Mouse (Mus musculus) myocyte (in vitro differentiated cells): Measurements from ENCODE around the gene Nt5c2. TPM values are rescaled to one million over a fixed set of nuclear protein-coding genes. Genes with fewer than 3 reads are reported as not detected.

ENCODE experiments used
- H3K27me3 ChIP-seq: one replicate; pipeline ENCODE4 v1.6.1; 2011; ENCODE audit not compliant: control insufficient read depth, insufficient read depth, insufficient read length
- H3K36me3 ChIP-seq: one replicate; pipeline ENCODE4 v1.6.1; 2011; ENCODE audit not compliant: control insufficient read depth, insufficient read depth
- H3K4me2 ChIP-seq: one replicate; pipeline ENCODE4 v1.6.1; 2011; ENCODE audit warnings: low read depth, control low read depth
- H3K4me3 ChIP-seq: one replicate; pipeline ENCODE4 v1.5.1; 2011; ENCODE audit warnings: mild to moderate bottlenecking, control low read depth, moderate library complexity
- H3K79me2 ChIP-seq: one replicate; pipeline ENCODE4 v1.6.1; 2011; ENCODE audit not compliant: control insufficient read depth, insufficient read depth
- H3ac ChIP-seq: one replicate; pipeline ENCODE4 v1.6.1; 2011; ENCODE audit not compliant: control insufficient read depth, insufficient read length
- CEBPB ChIP-seq: IDR thresholded peaks from 2 replicates; pipeline ENCODE4 v1.6.1; 2011; ENCODE audit warnings: mild to moderate bottlenecking, moderate library complexity; ENCODE audit not compliant: poor library complexity, insufficient read depth, severe bottlenecking
- E2F4 ChIP-seq: IDR thresholded peaks from one replicate; pipeline ENCODE4 v1.6.1; 2011; ENCODE audit warnings: mild to moderate bottlenecking, control low read depth, moderate library complexity; ENCODE audit not compliant: insufficient read depth
- MAX ChIP-seq: IDR thresholded peaks from one replicate; pipeline ENCODE4 v1.6.1; 2011; ENCODE audit warnings: low read depth, mild to moderate bottlenecking, control low read depth
- MYOD1 ChIP-seq, 3 experiments: IDR thresholded peaks; one replicate each; pipeline ENCODE4 v1.6.1; 2011; ENCODE audit warnings: control low read depth in 2 of 3, low read depth in 2 of 3, mild to moderate bottlenecking in 2 of 3, moderate library complexity in 1 of 3; ENCODE audit not compliant: insufficient read length in 2 of 3, control insufficient read depth in 1 of 3
- MYOG ChIP-seq, 3 experiments: IDR thresholded peaks; one replicate each; pipeline ENCODE4 v1.6.1; 2011; ENCODE audit warnings: control low read depth in 2 of 3, low read depth in 2 of 3, mild to moderate bottlenecking in 2 of 3; ENCODE audit not compliant: insufficient read length in 2 of 3, control insufficient read depth in 1 of 3, insufficient read depth in 1 of 3
- POLR2A ChIP-seq: IDR thresholded peaks from one replicate; pipeline ENCODE4 v1.6.1; 2011; ENCODE audit warnings: low read depth, mild to moderate bottlenecking, control low read depth, moderate library complexity; ENCODE audit not compliant: insufficient read length
- POLR2AphosphoS2 ChIP-seq: IDR thresholded peaks from one replicate; pipeline ENCODE4 v1.6.1; 2011; ENCODE audit warnings: low read depth, control low read depth; ENCODE audit not compliant: insufficient read length
- REST ChIP-seq: IDR thresholded peaks from one replicate; pipeline ENCODE4 v1.6.1; 2011; ENCODE audit warnings: mild to moderate bottlenecking, control low read depth, moderate library complexity; ENCODE audit not compliant: insufficient read depth, insufficient read length
- SRF ChIP-seq: IDR thresholded peaks from one replicate; pipeline ENCODE4 v1.6.1; 2011; ENCODE audit warnings: low read depth; ENCODE audit not compliant: control insufficient read depth, insufficient read length
- TCF12 ChIP-seq: IDR thresholded peaks from one replicate; pipeline ENCODE4 v1.6.1; 2011; ENCODE audit warnings: mild to moderate bottlenecking, control low read depth; ENCODE audit not compliant: poor library complexity, insufficient read depth, severe bottlenecking
- TCF3 ChIP-seq: IDR thresholded peaks from one replicate; pipeline ENCODE4 v1.6.1; 2011; ENCODE audit warnings: low read depth, control low read depth; ENCODE audit not compliant: insufficient read length
- USF1 ChIP-seq: IDR thresholded peaks from one replicate; pipeline ENCODE4 v1.6.1; 2011; ENCODE audit warnings: low read depth, mild to moderate bottlenecking, control low read depth, moderate library complexity
- polyA plus RNA-seq: library from polyadenylated mRNA; unstranded; fragments of >200 nt; fragmentation: generic; extraction: Trizol; gene quantifications from one replicate; pipeline ENCODE4 v1.2.1, GENCODE M21; 2012; ENCODE audit warnings: missing spikeins

Gene Nt5c2
- polyA plus RNA-seq, 1 experiment = 19.5 TPM

- Histone ChIP-seq H3K79me2 (peaks cover 10% of the 10 kb centered on the region), H3K36me3 (no peaks in the 10 kb centered on the region), H3K4me2 (peak overlapping the region; percentile 94), H3K4me3 (peak overlapping the region; percentile 50), H3K27me3 (no peaks in the 10 kb centered on the region), H3ac (peak overlapping the region; percentile 47)
- TF ChIP-seq SRF (no peak), POLR2AphosphoS2 (no peak), TCF3 (no peak), TCF12 (no peak), MAX (no peak), REST (no peak), MYOD1 (IDR thresholded peaks at IDR 0.05; ENCODE audit: control insufficient read depth in 1 of 3, insufficient read length in 2 of 3, low read depth in 2 of 3) (no peak), E2F4 (no peak), POLR2A (no peak), USF1 (no peak), CEBPB (no peak), MYOG (IDR thresholded peaks at IDR 0.05; ENCODE audit: control insufficient read depth in 1 of 3, insufficient read depth in 1 of 3, insufficient read length in 2 of 3, low read depth in 2 of 3) (no peak)
Measured at GRCm38 (mm10) chr19:47049840-47050239, 34.9 kb upstream of the Nt5c2 start.

GRCm38 (mm10) chr19:47049061-47049460, 34.1 kb upstream of the Nt5c2 start:
- Histone ChIP-seq H3K36me3 (no peaks in the 10 kb centered on the region), H3K4me2 (no peak overlapping the region), H3K4me3 (no peak overlapping the region), H3ac (no peak overlapping the region), H3K27me3 (no peaks in the 10 kb centered on the region), H3K79me2 (peaks cover 10% of the 10 kb centered on the region)
- no peak for TF ChIP-seq E2F4
- TF ChIP-seq TCF12 = no peak
- TF ChIP-seq SRF = no peak
- no peak for TF ChIP-seq CEBPB
- TF ChIP-seq POLR2A = no peak
- no peak for TF ChIP-seq TCF3
- TF ChIP-seq MYOG (IDR thresholded peaks at IDR 0.05; ENCODE audit: control insufficient read depth in 1 of 3, insufficient read depth in 1 of 3, insufficient read length in 2 of 3, low read depth in 2 of 3) = no peak

- Histone ChIP-seq H3K4me3 (no peak overlapping the region), H3K27me3 (no peaks in the 10 kb centered on the region), H3K4me2 (no peak overlapping the region), H3K79me2 (peaks cover 10% of the 10 kb centered on the region), H3ac (no peak overlapping the region), H3K36me3 (no peaks in the 10 kb centered on the region)
- TF ChIP-seq SRF (no peak), POLR2A (no peak), CEBPB (no peak), TCF3 (no peak), MYOG (IDR thresholded peaks at IDR 0.05; ENCODE audit: control insufficient read depth in 1 of 3, insufficient read depth in 1 of 3, insufficient read length in 2 of 3, low read depth in 2 of 3) (no peak), REST (no peak), TCF12 (no peak), MAX (no peak), E2F4 (no peak), POLR2AphosphoS2 (no peak), USF1 (no peak), MYOD1 (IDR thresholded peaks at IDR 0.05; ENCODE audit: control insufficient read depth in 1 of 3, insufficient read length in 2 of 3, low read depth in 2 of 3) (no peak)
Measured at GRCm38 (mm10) chr19:47047236-47047833, 32.4 kb upstream of the Nt5c2 start.

GRCm38 (mm10) chr19:47046343-47046742, 31.4 kb upstream of the Nt5c2 start:
- Histone ChIP-seq H3K4me2 (no peak overlapping the region), H3K79me2 (peaks cover 10% of the 10 kb centered on the region), H3K27me3 (no peaks in the 10 kb centered on the region), H3ac (no peak overlapping the region), H3K4me3 (no peak overlapping the region), H3K36me3 (no peaks in the 10 kb centered on the region)
- no peak for TF ChIP-seq CEBPB
- TF ChIP-seq REST = no peak
- no peak for TF ChIP-seq POLR2AphosphoS2
- no peak for TF ChIP-seq USF1
- TF ChIP-seq MAX = no peak
- no peak for TF ChIP-seq SRF
- no peak for TF ChIP-seq POLR2A
- TF ChIP-seq MYOG (IDR thresholded peaks at IDR 0.05; ENCODE audit: control insufficient read depth in 1 of 3, insufficient read depth in 1 of 3, insufficient read length in 2 of 3, low read depth in 2 of 3) = no peak

- H3ac ChIP-seq = no peak overlapping the region
- no peak overlapping the region for H3K4me2 ChIP-seq
- no peaks in the 10 kb centered on the region for H3K36me3 ChIP-seq
- H3K27me3 ChIP-seq = no peaks in the 10 kb centered on the region
- TF ChIP-seq SRF (no peak), MYOG (IDR thresholded peaks at IDR 0.05; ENCODE audit: control insufficient read depth in 1 of 3, insufficient read depth in 1 of 3, insufficient read length in 2 of 3, low read depth in 2 of 3) (no peak), POLR2AphosphoS2 (no peak), MAX (no peak)
- no peak overlapping the region for H3K4me3 ChIP-seq
- no peaks in the 10 kb centered on the region for H3K79me2 ChIP-seq
Measured at GRCm38 (mm10) chr19:47043608-47044007, 28.7 kb upstream of the Nt5c2 start.
